Mouse (Mus musculus): ENCODE results near the gene Agbl3.

Gene Agbl3

GRCm38 (mm10) chr6:34796881-34797280 is 16.6 kb downstream of the Agbl3 start:
- no peak for DNase-seq (ENCODE audit: low read depth, low spot score)

GRCm38 (mm10) chr6:34797887-34798286 is 17.7 kb downstream of the Agbl3 start:
- no peak for DNase-seq (ENCODE audit: low read depth, low spot score)

- no peak for DNase-seq (ENCODE audit: low read depth, low spot score)
Measured at GRCm38 (mm10) chr6:34805582-34805981, 25.4 kb downstream of the Agbl3 start.

GRCm38 (mm10) chr6:34810651-34811050 is 30.4 kb downstream of the Agbl3 start:
- DNase-seq (ENCODE audit: low read depth, low spot score) = no peak

GRCm38 (mm10) chr6:34824406-34824805 is 44.2 kb downstream of the Agbl3 start:
- no peak for DNase-seq (ENCODE audit: low read depth, low spot score)

GRCm38 (mm10) chr6:34832352-34832751 is 52.1 kb downstream of the Agbl3 start:
- DNase-seq (ENCODE audit: low read depth, low spot score) = no peak

- DNase-seq (ENCODE audit: low read depth, low spot score) = no peak
Measured at GRCm38 (mm10) chr6:34861546-34862053, 81.4 kb downstream of the Agbl3 start.

GRCm38 (mm10) chr6:34862381-34862780 is 82.1 kb downstream of the Agbl3 start:
- no peak for DNase-seq (ENCODE audit: low read depth, low spot score)

- DNase-seq (ENCODE audit: low read depth, low spot score) = no peak
Measured at GRCm38 (mm10) chr6:34862791-34863403, 82.7 kb downstream of the Agbl3 start, which contains the start of gene Tmem140. TSS of gene Tmem140 (plus strand) at chr6:34863146.

GRCm38 (mm10) chr6:34863786-34864514 is 83.7 kb downstream of the Agbl3 start:
- DNase-seq (ENCODE audit: low read depth, low spot score) = no peak

GRCm38 (mm10) chr6:34865213-34865612 is 85.0 kb downstream of the Agbl3 start:
- no peak for DNase-seq (ENCODE audit: low read depth, low spot score)

GRCm38 (mm10) chr6:34865711-34866593 is 85.7 kb downstream of the Agbl3 start:
- DNase-seq (ENCODE audit: low read depth, low spot score) = no peak

GRCm38 (mm10) chr6:34866786-34867185 is 86.6 kb downstream of the Agbl3 start:
- no peak for DNase-seq (ENCODE audit: low read depth, low spot score)

- no peak for DNase-seq (ENCODE audit: low read depth, low spot score)
Measured at GRCm38 (mm10) chr6:34867301-34867994, 87.2 kb downstream of the Agbl3 start.

- DNase-seq (ENCODE audit: low read depth, low spot score) = no peak
Measured at GRCm38 (mm10) chr6:34867995-34868350, 87.7 kb downstream of the Agbl3 start.

GRCm38 (mm10) chr6:34868507-34869217 is 88.4 kb downstream of the Agbl3 start:
- no peak for DNase-seq (ENCODE audit: low read depth, low spot score)

GRCm38 (mm10) chr6:34869225-34869915 is 89.1 kb downstream of the Agbl3 start:
- DNase-seq (ENCODE audit: low read depth, low spot score) = no peak

- no peak for DNase-seq (ENCODE audit: low read depth, low spot score)
Measured at GRCm38 (mm10) chr6:34870136-34870535, 89.9 kb downstream of the Agbl3 start.

- DNase-seq (ENCODE audit: low read depth, low spot score) = no peak
Measured at GRCm38 (mm10) chr6:34870724-34871123, 90.5 kb downstream of the Agbl3 start.

GRCm38 (mm10) chr6:34871929-34872328 is 91.7 kb downstream of the Agbl3 start:
- DNase-seq (ENCODE audit: low read depth, low spot score) = no peak

Data from retina, postnatal 7 days (tissue).